In genomic region chr11:94866176-94866967, GRCm38 (mm10) we compare ENCODE assay signal across 8 mouse cellular contexts.
DNase-seq lines count a peak whose midpoint lies in the region; ATAC-seq and TF ChIP-seq lines count a peak whose summit lies in the region.

No protein-coding gene starts in this region.

- TF ChIP-seq CTCF in E14TG2a.4 (conservative IDR thresholded peaks at IDR 0.05; ENCODE audit: low read length): peak; percentile 81
- TF ChIP-seq CTCF in kidney, postnatal 0 days (IDR thresholded peaks at IDR 0.05; ENCODE audit: low read depth): peak; percentile 94

- H3K4me2 ChIP-seq in embryonic facial prominence, embryonic 13.5 days: no peak overlapping the region
- no peak overlapping the region for H3K4me2 ChIP-seq in kidney, postnatal 0 days (ENCODE audit: low read length)
- H3K4me2 ChIP-seq in liver, embryonic 13.5 days: no peak overlapping the region

- peak; percentile 76 to 85 for DNase-seq in adrenal gland, postnatal 36 days
- DNase-seq in heart, adult 8-10 months (ENCODE audit: low spot score): peak; percentile 75
- peak; percentile 85 for DNase-seq in kidney, postnatal 0 days (ENCODE audit: low spot score)
- peak; percentile 33 for DNase-seq in liver, embryonic 13.5 days
- peak; percentile 84 for DNase-seq in retina, postnatal 1 day
- DNase-seq in thymus, postnatal 4 days: peak; percentile 83

- no peaks in the 10 kb centered on the region for H3K36me3 ChIP-seq in E14TG2a.4 (ENCODE audit: insufficient read depth, low read length)
- H3K36me3 ChIP-seq in embryonic facial prominence, embryonic 13.5 days: no peaks in the 10 kb centered on the region
- no peaks in the 10 kb centered on the region for H3K36me3 ChIP-seq in kidney, postnatal 0 days (ENCODE audit: insufficient read depth, low read length)
- no peaks in the 10 kb centered on the region for H3K36me3 ChIP-seq in liver, embryonic 13.5 days

- H3K9me3 ChIP-seq in E14TG2a.4 (ENCODE audit: low read length): no peaks in the 10 kb centered on the region
- H3K9me3 ChIP-seq in embryonic facial prominence, embryonic 13.5 days: 0 out of 2 replicates have a peak, but pooled peaks cover 3% of the 10 kb centered on the region
- H3K9me3 ChIP-seq in kidney, postnatal 0 days (replicated peaks; ENCODE audit: low read length): no peaks in the 10 kb centered on the region
- no peaks in the 10 kb centered on the region for H3K9me3 ChIP-seq in liver, embryonic 13.5 days (replicated peaks)

- H3K27me3 ChIP-seq in E14TG2a.4 (ENCODE audit: insufficient read depth, low read length): peaks cover 12% of the 10 kb centered on the region
- no peaks in the 10 kb centered on the region for H3K27me3 ChIP-seq in embryonic facial prominence, embryonic 13.5 days
- no peaks in the 10 kb centered on the region for H3K27me3 ChIP-seq in kidney, postnatal 0 days (ENCODE audit: insufficient read depth, low read length)
- H3K27me3 ChIP-seq in liver, embryonic 13.5 days: peaks cover 3% of the 10 kb centered on the region; the same call in 1 of the 2 replicates

- no peak overlapping the region for H3K27ac ChIP-seq in embryonic facial prominence, embryonic 13.5 days
- no peak overlapping the region for H3K27ac ChIP-seq in kidney, postnatal 0 days
- H3K27ac ChIP-seq in liver, embryonic 13.5 days: no peak overlapping the region

- WGBS in embryonic facial prominence, embryonic 13.5 days: 12% methylated on average over 9 of the region's 9 CpGs
- 12% methylated on average over 9 of the region's 9 CpGs for whole genome bisulfite sequencing in kidney, postnatal 0 days
- WGBS in liver, embryonic 13.5 days (ENCODE audit: insufficient replicate concordance): 8% methylated on average over 9 of the region's 9 CpGs

- ATAC-seq in embryonic facial prominence, embryonic 13.5 days (ENCODE audit: insufficient number of reproducible peaks, insufficient read depth, low FRiP score, low TSS enrichment, low read depth): peak; percentile 43; the same call in 1 of the 2 replicates
- ATAC-seq in kidney, postnatal 0 days (replicated peaks; ENCODE audit: low FRiP score, low read depth): peak; percentile 63
- no peak for ATAC-seq in liver, embryonic 13.5 days (ENCODE audit: low read depth)

- no peak overlapping the region for H3K9ac ChIP-seq in embryonic facial prominence, embryonic 13.5 days
- H3K9ac ChIP-seq in kidney, postnatal 0 days (ENCODE audit: low read depth, low read length): no peak overlapping the region
- H3K9ac ChIP-seq in liver, embryonic 13.5 days: no peak overlapping the region

- no peaks in the 10 kb centered on the region for H3K4me1 ChIP-seq in E14TG2a.4 (replicated peaks; ENCODE audit: low read depth, low read length)
- H3K4me1 ChIP-seq in embryonic facial prominence, embryonic 13.5 days: peaks cover 17% of the 10 kb centered on the region; the same call in 1 of the 2 replicates
- no peaks in the 10 kb centered on the region for H3K4me1 ChIP-seq in kidney, postnatal 0 days (replicated peaks; ENCODE audit: insufficient read depth, low read length)
- H3K4me1 ChIP-seq in liver, embryonic 13.5 days (replicated peaks): no peaks in the 10 kb centered on the region

- no peak overlapping the region for H3K4me3 ChIP-seq in E14TG2a.4 (replicated peaks; ENCODE audit: low read length)
- no peak overlapping the region for H3K4me3 ChIP-seq in embryonic facial prominence, embryonic 13.5 days
- H3K4me3 ChIP-seq in kidney, postnatal 0 days (replicated peaks; ENCODE audit: low read depth, low read length): no peak overlapping the region
- H3K4me3 ChIP-seq in liver, embryonic 13.5 days (replicated peaks): no peak overlapping the region

Comparison
In these comparisons a context has a peak if more than half of its experiments do, and no peak if none do; other contexts are left out.
1. DNase-seq: peak in every context shown above with its lines; median percentile 85 in kidney, postnatal 0 days; 84 in retina, postnatal 1 day; 83 in thymus, postnatal 4 days; 80 in adrenal gland, postnatal 36 days; 75 in heart, adult 8-10 months; 33 in liver, embryonic 13.5 days.